ENCODE assay signal across 9 mouse cellular contexts in genomic region chr2:148877016-148877770, GRCm38 (mm10). TPM values are rescaled to one million over a fixed set of nuclear protein-coding genes. Genes with fewer than 3 reads are reported as not detected.
DNase-seq lines count a peak whose midpoint lies in the region; ATAC-seq lines count a peak whose summit lies in the region.
"Had no signal": no experiment of that assay in that cellular context is flagged by ENCODE, and none has a peak within 500 bp of the region (broad histone marks: within the 10 kb centered on the region; RNA-seq: fewer than 3 reads in every experiment).

No protein-coding gene starts in this region.

- H3K4me3 ChIP-seq in heart, embryonic 15.5 days = no peak overlapping the region
- no peak overlapping the region for H3K4me3 ChIP-seq in midbrain, embryonic 13.5 days (replicated peaks)

- no peak overlapping the region for H3K9ac ChIP-seq in heart, embryonic 15.5 days
- H3K9ac ChIP-seq in midbrain, embryonic 13.5 days (replicated peaks) = no peak overlapping the region

- peak; percentile 79 for DNase-seq in layer of hippocampus, adult 9-11 months
- no peak for DNase-seq in layer of hippocampus, adult 18-20 months (ENCODE audit: low spot score in 2 of 2)
- peak; percentile 82 for DNase-seq in adrenal gland, postnatal 10 days
- peak; percentile 71 for DNase-seq in lung, postnatal 36 days
- no peak for DNase-seq in embryo, embryonic 10.5 days (ENCODE audit: low spot score)
- no peak for DNase-seq in left cerebral cortex, adult 11 months (ENCODE audit: low spot score)

- no peaks in the 10 kb centered on the region for H3K27me3 ChIP-seq in heart, embryonic 15.5 days
- no peaks in the 10 kb centered on the region for H3K27me3 ChIP-seq in midbrain, embryonic 13.5 days

- peaks cover 53% of the 10 kb centered on the region for H3K4me1 ChIP-seq in heart, embryonic 15.5 days (replicated peaks)
- peaks cover 29% of the 10 kb centered on the region for H3K4me1 ChIP-seq in midbrain, embryonic 13.5 days (replicated peaks)

- H3K9me3 ChIP-seq in heart, embryonic 15.5 days (replicated peaks) = no peaks in the 10 kb centered on the region
- H3K9me3 ChIP-seq in midbrain, embryonic 13.5 days = no peaks in the 10 kb centered on the region
- H3K9me3 ChIP-seq: G1E had no signal

- H3K27ac ChIP-seq in heart, embryonic 15.5 days = peak overlapping the region; percentile 24
- no peak overlapping the region; the same call in 1 of the 2 replicates for H3K27ac ChIP-seq in midbrain, embryonic 13.5 days

- H3K36me3 ChIP-seq in heart, embryonic 15.5 days = peaks cover 2% of the 10 kb centered on the region; the same call in 1 of the 2 replicates
- H3K36me3 ChIP-seq in midbrain, embryonic 13.5 days = peaks cover 11% of the 10 kb centered on the region

- 29% methylated on average over 3 of the region's 3 CpGs for WGBS in heart, embryonic 15.5 days
- WGBS in midbrain, embryonic 13.5 days = 57% methylated on average over 3 of the region's 3 CpGs

- H3K4me2 ChIP-seq in heart, embryonic 15.5 days = no peak overlapping the region
- H3K4me2 ChIP-seq in midbrain, embryonic 13.5 days (replicated peaks) = no peak overlapping the region

- no peak for ATAC-seq in heart, embryonic 15.5 days (replicated peaks; ENCODE audit: insufficient number of reproducible peaks, insufficient read depth, low FRiP score, low read depth)
- ATAC-seq in midbrain, embryonic 13.5 days = no peak

RNA-seq across cellular contexts. Expression of gene Cst3, which starts 1.7 kb away (rescaled TPM):
- total RNA-seq in layer of hippocampus, adult 18-20 months (2021) = 1,000 to 10,000 TPM; 2,533 to 2,626 TPM
- total RNA-seq in adrenal gland, postnatal 10 days (2021) = 100 to 1,000 TPM; 839 to 876 TPM
- polyA plus RNA-seq in heart, embryonic 15.5 days (2015; fragmentation: Nextera tagmentation; extraction: Ambion mirVana) = 654 and 710 TPM in 2 replicates
- polyA plus RNA-seq in midbrain, embryonic 13.5 days (2015; fragmentation: Nextera tagmentation; extraction: Ambion mirVana) = 436 and 465 TPM in 2 replicates

RNA-seq across cellular contexts. Expression of gene 9230104L09Rik, which starts 12.4 kb away (rescaled TPM):
- not detected for total RNA-seq in layer of hippocampus, adult 18-20 months (2021)
- 1 to 10 TPM; 1.4 to 1.7 TPM for total RNA-seq in adrenal gland, postnatal 10 days (2021)
- polyA plus RNA-seq in heart, embryonic 15.5 days (2015; fragmentation: Nextera tagmentation; extraction: Ambion mirVana) = 0.49 and 0.53 TPM in 2 replicates
- not detected in 2 replicates for polyA plus RNA-seq in midbrain, embryonic 13.5 days (2015; fragmentation: Nextera tagmentation; extraction: Ambion mirVana)
- total RNA-seq: G1E had no signal
- polyA plus RNA-seq: G1E had no signal

RNA-seq across cellular contexts. Expression of gene Cst9, which starts 42.2 kb away (rescaled TPM):
- not detected for total RNA-seq in layer of hippocampus, adult 18-20 months (2021)
- not detected for total RNA-seq in adrenal gland, postnatal 10 days (2021)
- 2.9 and 5.3 TPM in 2 replicates for polyA plus RNA-seq in heart, embryonic 15.5 days (2015; fragmentation: Nextera tagmentation; extraction: Ambion mirVana)
- polyA plus RNA-seq in midbrain, embryonic 13.5 days (2015; fragmentation: Nextera tagmentation; extraction: Ambion mirVana) = not detected in 2 replicates
- total RNA-seq: G1E had no signal
- polyA plus RNA-seq: G1E had no signal

RNA-seq across cellular contexts. Expression of gene Cst13, which starts 57.3 kb away (rescaled TPM):
- total RNA-seq in layer of hippocampus, adult 18-20 months (2021) = not detected
- total RNA-seq in adrenal gland, postnatal 10 days (2021) = not detected
- polyA plus RNA-seq in heart, embryonic 15.5 days (2015; fragmentation: Nextera tagmentation; extraction: Ambion mirVana) = not detected in 2 replicates
- not detected in 2 replicates for polyA plus RNA-seq in midbrain, embryonic 13.5 days (2015; fragmentation: Nextera tagmentation; extraction: Ambion mirVana)
- polyA plus RNA-seq: G1E had no signal

Comparison
In these comparisons a context has a peak if more than half of its experiments do, and no peak if none do; other contexts are left out.
1. DNase-seq: peak in layer of hippocampus, adult 9-11 months (single experiment), adrenal gland, postnatal 10 days (single experiment) and lung, postnatal 36 days (single experiment); none in layer of hippocampus, adult 18-20 months (0 of 2), embryo, embryonic 10.5 days (single experiment) and left cerebral cortex, adult 11 months (single experiment).